Mouse (Mus musculus): ENCODE results near the gene Matk. TPM values are rescaled to one million over a fixed set of nuclear protein-coding genes. Genes with fewer than 3 reads are reported as not detected.

The Matk gene
- polyA plus RNA-seq, 1 experiment: 2.6 TPM

DNA sequence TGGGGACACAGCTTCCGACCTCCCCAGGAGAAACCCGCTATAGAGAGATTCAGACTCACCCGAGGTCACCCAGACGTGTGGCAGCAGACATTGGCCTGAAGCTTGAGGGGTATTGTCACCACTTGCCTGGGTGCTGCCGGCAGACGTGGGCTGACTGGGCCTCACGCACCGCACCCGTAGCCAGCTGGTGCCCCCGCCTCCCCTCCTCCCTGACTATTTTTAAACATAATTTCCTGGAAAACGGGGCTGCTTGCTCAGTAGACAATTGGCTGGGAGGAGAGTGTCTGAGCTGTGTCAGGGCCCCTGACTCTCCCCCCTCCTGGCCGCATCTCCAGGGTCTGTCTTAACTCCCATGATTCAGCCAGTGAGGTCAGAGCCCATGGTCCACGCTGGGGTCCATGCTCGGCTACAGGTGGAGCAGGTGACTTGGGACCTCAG lies 50.1 kb downstream of the Matk start:
- DNase-seq (ENCODE audit: low spot score): no peak

- DNase-seq (ENCODE audit: low spot score): no peak
These were observed 50.5 kb downstream of the Matk start for GRCm38 (mm10) chr10:81303258-81303657.

- no peak for DNase-seq (ENCODE audit: low spot score)
These were observed 51.0 kb downstream of the Matk start for GRCm38 (mm10) chr10:81303761-81304160.

- no peak for DNase-seq (ENCODE audit: low spot score)
These were observed 52.0 kb downstream of the Matk start for GRCm38 (mm10) chr10:81304597-81305238.

- no peak for DNase-seq (ENCODE audit: low spot score)
These were observed 52.9 kb downstream of the Matk start for GRCm38 (mm10) chr10:81305663-81306062.

DNA sequence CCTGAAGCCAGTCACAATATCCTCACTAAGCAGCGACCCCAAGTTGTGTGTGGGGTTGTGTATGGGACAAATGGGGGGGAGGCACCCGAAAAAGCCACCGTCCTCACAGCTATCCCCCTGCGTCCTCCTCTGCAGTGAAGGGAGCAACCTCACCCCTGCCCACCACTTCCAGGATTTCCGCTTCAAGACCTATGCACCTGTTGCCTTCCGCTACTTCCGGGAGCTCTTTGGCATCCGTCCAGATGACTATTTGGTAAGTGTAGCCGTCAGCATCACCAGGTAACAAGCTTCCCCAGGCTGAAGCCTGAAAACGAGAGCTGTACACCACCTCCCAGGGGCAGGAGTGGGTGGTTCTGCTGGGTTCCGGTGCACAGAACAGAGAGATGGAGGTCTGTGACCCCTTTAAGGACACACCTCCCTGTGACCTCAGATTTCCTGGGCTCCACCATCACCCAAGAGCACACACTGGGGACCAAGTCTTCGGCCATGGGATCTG lies 53.5 kb downstream of the Matk start:
- no peak for DNase-seq (ENCODE audit: low spot score)

DNA sequence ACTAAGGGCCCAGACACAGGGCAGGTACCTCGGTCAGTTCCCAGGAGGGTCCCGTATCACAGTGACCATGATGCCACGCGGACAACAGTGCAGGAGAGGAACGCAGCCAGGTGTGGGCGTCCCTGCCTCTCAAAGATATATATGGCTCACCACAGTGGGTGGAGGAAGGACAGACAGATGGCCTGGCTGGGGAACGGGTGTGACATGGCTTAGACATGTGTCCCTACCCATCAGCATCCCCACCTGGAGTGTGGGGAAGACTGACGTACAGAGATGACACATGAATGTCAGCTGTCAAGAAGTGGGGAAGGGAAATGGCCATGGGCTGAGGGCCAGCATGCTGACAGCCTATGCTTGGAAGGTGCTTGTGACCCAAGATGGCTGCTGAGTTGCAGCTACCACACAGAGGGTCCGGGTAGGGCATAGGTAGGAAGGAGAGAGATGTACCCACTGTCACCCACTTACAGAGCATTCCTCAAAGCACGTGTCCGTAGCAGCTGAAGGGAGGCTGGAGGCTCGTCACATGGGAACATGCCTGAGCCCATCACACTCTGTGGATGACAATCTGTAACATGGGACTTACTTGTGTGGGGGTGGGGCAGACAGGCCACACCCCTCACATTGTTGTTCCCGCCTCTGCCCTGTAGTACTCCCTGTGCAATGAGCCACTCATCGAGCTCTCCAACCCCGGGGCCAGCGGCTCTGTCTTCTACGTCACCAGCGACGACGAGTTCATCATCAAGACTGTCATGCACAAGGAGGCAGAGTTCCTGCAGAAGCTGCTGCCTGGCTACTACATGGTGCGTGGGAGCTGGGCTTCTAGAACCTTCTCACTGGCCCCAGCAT lies 54.3 kb downstream of the Matk start:
- DNase-seq (ENCODE audit: low spot score): no peak

- no peak for DNase-seq (ENCODE audit: low spot score)
These were observed 56.8 kb downstream of the Matk start for GRCm38 (mm10) chr10:81309571-81309970.

Other genes with a start within 250 kb of the Matk start
- gene Gng7, start 238.0 kb upstream of the Matk start, polyA plus RNA-seq (2012; rRNA removed): 4.2 and 5.4 TPM in 2 replicates
- 0.12 and 0.17 TPM in 2 replicates for gene Diras1, start 227.3 kb upstream of the Matk start, polyA plus RNA-seq (2012; rRNA removed)
- gene Slc39a3, start 215.5 kb upstream of the Matk start, polyA plus RNA-seq (2012; rRNA removed): 25.3 and 29.3 TPM in 2 replicates
- gene Sgta, start 192.8 kb upstream of the Matk start, polyA plus RNA-seq (2012; rRNA removed): 90.0 and 93.9 TPM in 2 replicates
- 21.7 and 22.7 TPM in 2 replicates for gene Thop1, start 182.9 kb upstream of the Matk start, polyA plus RNA-seq (2012; rRNA removed)
- 1.1 and 1.2 TPM in 2 replicates for gene Creb3l3, start 154.1 kb upstream of the Matk start, polyA plus RNA-seq (2012; rRNA removed)
- 119 TPM in 2 replicates for gene Map2k2, start 147.0 kb upstream of the Matk start, polyA plus RNA-seq (2012; rRNA removed)
- 30.0 and 39.0 TPM in 2 replicates for gene Zbtb7a, start 117.7 kb upstream of the Matk start, polyA plus RNA-seq (2012; rRNA removed)
- gene Pias4, start 85.0 kb upstream of the Matk start, polyA plus RNA-seq (2012; rRNA removed): 12.5 and 17.9 TPM in 2 replicates
- gene Eef2, start 76.3 kb upstream of the Matk start, polyA plus RNA-seq (2012; rRNA removed): 1,109 and 1,486 TPM in 2 replicates
- gene Dapk3, start 69.9 kb upstream of the Matk start, polyA plus RNA-seq (2012; rRNA removed): 58.2 and 61.1 TPM in 2 replicates
- not detected in 2 replicates for gene 4930442H23Rik, start 69.1 kb upstream of the Matk start, polyA plus RNA-seq (2012; rRNA removed)
- gene Nmrk2, start 50.9 kb upstream of the Matk start, polyA plus RNA-seq (2012; rRNA removed): not detected in 2 replicates
- 0.10 and 0.13 TPM in 2 replicates for gene Atcay, start 22.1 kb upstream of the Matk start, polyA plus RNA-seq (2012; rRNA removed)
- 29.3 and 34.4 TPM in 2 replicates for gene Zfr2, start 19.8 kb upstream of the Matk start, polyA plus RNA-seq (2012; rRNA removed)
- gene Mrpl54, start 14.0 kb downstream of the Matk start, polyA plus RNA-seq (2012; rRNA removed): 95.9 and 103 TPM in 2 replicates
- 45.9 and 48.3 TPM in 2 replicates for gene Apba3, start 14.0 kb downstream of the Matk start, polyA plus RNA-seq (2012; rRNA removed)
- gene Tjp3, start 38.6 kb downstream of the Matk start, polyA plus RNA-seq (2012; rRNA removed): 23.7 and 25.1 TPM in 2 replicates
- 38.6 and 48.9 TPM in 2 replicates for gene Pip5k1c, start 40.0 kb downstream of the Matk start, polyA plus RNA-seq (2012; rRNA removed)
- 27.7 and 29.5 TPM in 2 replicates for gene Cactin, start 68.2 kb downstream of the Matk start, polyA plus RNA-seq (2012; rRNA removed)
- 9.3 and 11.6 TPM in 2 replicates for gene Tbxa2r, start 75.8 kb downstream of the Matk start, polyA plus RNA-seq (2012; rRNA removed)
- gene Gipc3, start 90.3 kb downstream of the Matk start, polyA plus RNA-seq (2012; rRNA removed): 3.2 and 6.5 TPM in 2 replicates
- 82.9 and 91.7 TPM in 2 replicates for gene Hmg20b, start 97.5 kb downstream of the Matk start, polyA plus RNA-seq (2012; rRNA removed)
- gene Mfsd12, start 104.6 kb downstream of the Matk start, polyA plus RNA-seq (2012; rRNA removed): 12.1 and 12.4 TPM in 2 replicates
- 1.9 and 2.1 TPM in 2 replicates for gene 4930404N11Rik, start 112.9 kb downstream of the Matk start, polyA plus RNA-seq (2012; rRNA removed)
- 34.1 and 34.4 TPM in 2 replicates for gene Fzr1, start 125.6 kb downstream of the Matk start, polyA plus RNA-seq (2012; rRNA removed)
- gene Dohh, start 131.5 kb downstream of the Matk start, polyA plus RNA-seq (2012; rRNA removed): 42.9 and 47.4 TPM in 2 replicates
- 3.6 and 3.8 TPM in 2 replicates for gene Gm48551, start 131.5 kb downstream of the Matk start, polyA plus RNA-seq (2012; rRNA removed)
- 2.7 and 3.6 TPM in 2 replicates for gene Gm48552, start 136.1 kb downstream of the Matk start, polyA plus RNA-seq (2012; rRNA removed)
- 5.0 and 6.9 TPM in 2 replicates for gene Smim24, start 140.1 kb downstream of the Matk start, polyA plus RNA-seq (2012; rRNA removed)
- gene Nfic, start 202.7 kb downstream of the Matk start, polyA plus RNA-seq (2012; rRNA removed): 28.4 and 67.0 TPM in 2 replicates
- gene Celf5, start 229.8 kb downstream of the Matk start, polyA plus RNA-seq (2012; rRNA removed): 0.44 and 0.49 TPM in 2 replicates
- 79.9 and 89.6 TPM in 2 replicates for gene Ncln, start 243.5 kb downstream of the Matk start, polyA plus RNA-seq (2012; rRNA removed)
- 2.2 and 2.3 TPM in 2 replicates for gene S1pr4, start 247.2 kb downstream of the Matk start, polyA plus RNA-seq (2012; rRNA removed)